Mouse (Mus musculus) heart, embryonic 13.5 days (tissue): ENCODE measurements around the gene Rbbp5. TPM values are rescaled to one million over a fixed set of nuclear protein-coding genes. Genes with fewer than 3 reads are reported as not detected.
A peak's percentile ranks its signal among the peaks of the same experiment; 100 is the strongest.

Experiments used
- ATAC-seq: fragments of 200-750 bp; cut with Nextera tagmentation; 2 replicates; pipeline ENCODE4 v1.8.0; 2017; ENCODE audit warnings: moderate TSS enrichment; ENCODE audit not compliant: insufficient number of reproducible peaks, low FRiP score, low TSS enrichment; ENCODE audit errors: extremely low read depth
- H3K27ac ChIP-seq: fragments of 300-500 bp; sonication (generic); replicated peaks from 2 replicates; pipeline ENCODE4 v1.5.1; 2015; ENCODE audit warnings: moderate library complexity, mild to moderate bottlenecking, inconsistent platforms
- H3K27me3 ChIP-seq: fragments of 300-500 bp; sonication (generic); replicated peaks from 2 replicates; pipeline ENCODE4 v1.6.1; 2015; ENCODE audit warnings: mild to moderate bottlenecking, inconsistent platforms
- H3K36me3 ChIP-seq: fragments of 300-500 bp; sonication (generic); 2 replicates; pipeline ENCODE4 v1.6.1; 2015; ENCODE audit warnings: mild to moderate bottlenecking, inconsistent platforms
- H3K4me1 ChIP-seq: fragments of 300-500 bp; sonication (generic); 2 replicates; pipeline ENCODE4 v1.6.1; 2015; ENCODE audit warnings: inconsistent platforms
- H3K4me2 ChIP-seq: fragments of 300-500 bp; sonication (generic); 2 replicates; pipeline ENCODE4 v1.6.1; 2015; ENCODE audit warnings: inconsistent platforms, mild to moderate bottlenecking, moderate library complexity
- H3K4me3 ChIP-seq: fragments of 300-500 bp; sonication (generic); 2 replicates; pipeline ENCODE4 v1.5.1; 2015; ENCODE audit warnings: moderate library complexity, mild to moderate bottlenecking, inconsistent platforms
- H3K9ac ChIP-seq: fragments of 300-500 bp; sonication (generic); 2 replicates; pipeline ENCODE4 v1.6.1; 2015; ENCODE audit warnings: inconsistent platforms, mild to moderate bottlenecking, moderate library complexity
- H3K9me3 ChIP-seq: fragments of 300-500 bp; sonication (generic); 2 replicates; pipeline ENCODE4 v1.6.1; 2016; ENCODE audit warnings: inconsistent platforms
- WGBS: fragments of 180-500 bp; shearing (Covaris S2); methylation state at CpG from one replicate; pipeline ENCODE4 v1.1.7; 2015; ENCODE audit warnings: mixed read lengths; 5-methylcytosine and 5-hydroxymethylcytosine counted together
- polyA plus RNA-seq: library from polyadenylated mRNA; unstranded; fragments of >200 nt; fragmentation: Nextera tagmentation; extraction: Ambion mirVana; gene quantifications from 2 replicates; pipeline ENCODE4 v1.2.1, GENCODE M21; 2015

The Rbbp5 gene
- polyA plus RNA-seq, 1 experiment from 2014 or later, result 24.5 TPM

- no peaks in the 10 kb centered on the region for H3K36me3 ChIP-seq
- H3K4me1 ChIP-seq, result no peaks in the 10 kb centered on the region
- 74% methylated on average over 8 of the region's 8 CpGs for WGBS
- H3K27ac ChIP-seq, result no peak overlapping the region
- no peak overlapping the region for H3K9ac ChIP-seq
- no peak overlapping the region for H3K4me2 ChIP-seq
- peaks cover 59% of the 10 kb centered on the region for H3K27me3 ChIP-seq
- H3K9me3 ChIP-seq, result no peaks in the 10 kb centered on the region
- no peak overlapping the region for H3K4me3 ChIP-seq
- ATAC-seq, result no peak
These were observed 45.9 kb downstream of the Rbbp5 start for GRCm38 (mm10) chr1:132523048-132523447.

DNA sequence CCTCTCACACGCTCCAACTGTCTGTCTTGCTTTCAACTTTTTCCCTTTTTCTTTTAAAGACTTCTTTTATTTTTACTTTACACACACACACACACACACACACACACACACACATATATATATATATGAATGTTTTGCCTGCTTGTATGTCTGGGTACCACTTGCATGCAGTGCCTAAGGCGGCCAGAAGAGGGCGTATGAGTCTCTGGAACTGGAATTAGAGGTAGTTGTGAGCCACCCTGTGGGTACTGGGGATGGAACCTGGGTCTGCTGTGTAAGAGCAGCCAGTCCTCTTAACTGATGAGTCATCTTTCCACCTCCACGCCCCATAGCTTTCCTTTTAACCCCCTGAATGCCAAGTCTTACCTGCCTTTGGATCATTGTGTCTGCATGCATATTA is 46.8 kb downstream of the Rbbp5 start:
- ATAC-seq, result no peak

DNA sequence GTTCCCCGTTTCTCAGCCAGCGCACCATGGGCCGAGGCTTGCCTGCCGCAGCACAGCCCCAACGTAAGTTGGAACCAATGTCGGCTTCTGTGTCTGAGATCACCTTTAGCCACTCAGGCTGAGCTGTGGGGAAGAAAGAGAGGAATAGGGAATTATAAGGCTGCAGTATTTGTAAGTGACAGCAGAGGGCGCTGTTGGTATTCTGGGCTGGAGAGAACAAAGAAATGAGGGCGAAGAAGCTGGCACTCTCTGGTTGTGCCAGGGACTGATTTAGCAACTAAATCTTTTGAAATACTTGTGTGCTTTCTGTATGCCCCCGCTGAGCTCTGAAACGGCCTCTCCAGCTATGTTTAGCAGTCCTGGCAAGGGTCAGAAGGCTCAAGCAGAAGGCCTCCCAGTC is 48.7 kb downstream of the Rbbp5 start:
- no peak for ATAC-seq
- no peak overlapping the region for H3K4me3 ChIP-seq
- no peak overlapping the region for H3K27ac ChIP-seq
- H3K4me2 ChIP-seq, result no peak overlapping the region
- no peak overlapping the region for H3K9ac ChIP-seq
- peaks cover 4% of the 10 kb centered on the region; the same call in 1 of the 2 replicates for H3K4me1 ChIP-seq
- peaks cover 67% of the 10 kb centered on the region for H3K27me3 ChIP-seq
- no peaks in the 10 kb centered on the region for H3K9me3 ChIP-seq
- WGBS, result 7% methylated on average over 10 of the region's 10 CpGs
- H3K36me3 ChIP-seq, result no peaks in the 10 kb centered on the region

More for the DNA sequence above, 46.8 kb downstream of the Rbbp5 start:
- no peak overlapping the region for H3K9ac ChIP-seq
- H3K4me2 ChIP-seq, result no peak overlapping the region
- no peak overlapping the region for H3K4me3 ChIP-seq
- no peaks in the 10 kb centered on the region for H3K9me3 ChIP-seq
- peaks cover 63% of the 10 kb centered on the region for H3K27me3 ChIP-seq
- H3K36me3 ChIP-seq, result no peaks in the 10 kb centered on the region
- H3K27ac ChIP-seq, result no peak overlapping the region
- H3K4me1 ChIP-seq, result no peaks in the 10 kb centered on the region
- 23% methylated on average over 4 of the region's 4 CpGs for WGBS

DNA sequence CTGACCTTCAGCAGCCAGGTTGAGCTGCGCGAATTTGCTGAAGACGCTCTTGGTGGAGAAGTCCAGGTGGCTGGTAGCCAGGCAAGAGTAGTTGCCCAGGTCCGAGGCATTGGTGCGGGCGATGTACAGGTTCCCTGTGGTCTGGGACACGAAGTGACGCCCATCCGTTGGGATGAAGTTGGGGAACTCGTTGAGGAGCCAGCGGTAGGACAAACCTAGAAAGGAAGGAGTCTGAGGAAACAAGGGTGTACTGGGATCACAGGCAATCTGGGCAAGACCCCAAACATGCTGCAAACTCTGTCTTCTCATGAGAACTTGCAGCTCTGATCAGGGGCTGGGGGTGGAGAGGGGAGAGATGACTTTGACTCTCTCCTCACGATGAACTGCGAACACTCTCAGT is 50.9 kb downstream of the Rbbp5 start:
- Histone ChIP-seq H3K36me3 (no peaks in the 10 kb centered on the region), H3K4me2 (no peak overlapping the region), H3K27ac (no peak overlapping the region), H3K9me3 (no peaks in the 10 kb centered on the region), H3K4me3 (no peak overlapping the region), H3K9ac (no peak overlapping the region), H3K27me3 (peaks cover 68% of the 10 kb centered on the region), H3K4me1 (peaks cover 6% of the 10 kb centered on the region; the same call in 1 of the 2 replicates)
- WGBS, result 87% methylated on average over 13 of the region's 13 CpGs
- no peak for ATAC-seq

- Histone ChIP-seq H3K4me2 (no peak overlapping the region), H3K27me3 (peaks cover 75% of the 10 kb centered on the region), H3K9me3 (no peaks in the 10 kb centered on the region), H3K27ac (no peak overlapping the region), H3K9ac (no peak overlapping the region), H3K4me3 (no peak overlapping the region), H3K4me1 (peaks cover 6% of the 10 kb centered on the region; the same call in 1 of the 2 replicates), H3K36me3 (no peaks in the 10 kb centered on the region)
- 70% methylated on average over 19 of the region's 19 CpGs for WGBS
- ATAC-seq, result no peak
These were observed 51.6 kb downstream of the Rbbp5 start for GRCm38 (mm10) chr1:132528647-132529334.

GRCm38 (mm10) chr1:132530631-132531191 is 53.5 kb downstream of the Rbbp5 start:
- no peak overlapping the region for H3K4me2 ChIP-seq
- peaks cover 82% of the 10 kb centered on the region for H3K27me3 ChIP-seq
- no peaks in the 10 kb centered on the region for H3K9me3 ChIP-seq
- H3K27ac ChIP-seq, result no peak overlapping the region
- no peak overlapping the region for H3K9ac ChIP-seq
- H3K4me1 ChIP-seq, result peaks cover 6% of the 10 kb centered on the region; the same call in 1 of the 2 replicates
- 8% methylated on average over 5 of the region's 5 CpGs for WGBS
- no peaks in the 10 kb centered on the region for H3K36me3 ChIP-seq
- no peak for ATAC-seq
- H3K4me3 ChIP-seq, result no peak overlapping the region

DNA sequence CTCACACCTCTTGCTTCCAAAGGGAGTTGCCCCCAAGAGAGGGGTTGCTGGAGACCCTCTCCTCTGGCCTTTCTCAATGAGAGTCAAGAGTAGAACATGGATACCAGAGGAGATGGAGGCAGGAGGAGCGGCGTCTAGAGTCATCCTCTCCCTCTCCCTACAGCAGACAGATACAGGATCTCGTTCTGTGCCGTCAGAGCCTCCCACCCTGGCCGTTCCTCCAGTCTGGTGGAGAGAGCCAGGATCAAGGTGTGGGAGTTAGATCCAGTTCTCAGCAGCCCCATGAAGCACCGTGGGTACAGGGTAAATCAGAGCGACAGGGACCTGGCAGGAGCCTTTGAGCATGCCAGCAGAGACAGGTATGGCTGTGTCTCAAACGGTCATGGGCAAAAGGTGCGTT is 55.4 kb downstream of the Rbbp5 start:
- Histone ChIP-seq H3K9ac (no peak overlapping the region), H3K4me3 (no peak overlapping the region), H3K27ac (no peak overlapping the region), H3K27me3 (peaks cover 85% of the 10 kb centered on the region), H3K4me2 (no peak overlapping the region), H3K9me3 (no peaks in the 10 kb centered on the region), H3K4me1 (peaks cover 6% of the 10 kb centered on the region; the same call in 1 of the 2 replicates), H3K36me3 (no peaks in the 10 kb centered on the region)
- ATAC-seq, result no peak
- 48% methylated on average over 9 of the region's 9 CpGs for WGBS

DNA sequence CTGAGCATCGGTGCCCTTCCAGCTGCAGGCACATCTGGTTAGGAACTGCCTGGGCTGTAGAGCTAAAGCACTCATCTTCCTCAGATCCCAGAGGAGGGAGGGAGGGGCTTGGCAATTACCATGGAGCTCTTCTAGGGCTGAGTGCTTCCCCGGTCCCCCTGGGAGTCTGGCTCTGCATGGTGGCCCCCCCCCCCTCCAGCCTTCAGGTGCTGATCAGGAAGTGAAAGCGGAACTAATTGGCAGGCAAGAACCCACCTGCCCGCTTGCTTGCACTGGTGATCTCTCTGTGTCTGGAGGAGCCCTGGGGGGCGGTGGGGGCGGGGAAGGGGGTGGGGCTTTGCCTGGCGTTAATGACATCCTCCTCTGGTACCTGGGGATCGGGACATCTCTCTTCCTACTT is 56.7 kb downstream of the Rbbp5 start:
- no peaks in the 10 kb centered on the region for H3K36me3 ChIP-seq
- H3K4me3 ChIP-seq, result no peak overlapping the region
- no peak overlapping the region for H3K4me2 ChIP-seq
- 5% methylated on average over 8 of the region's 8 CpGs for WGBS
- H3K9ac ChIP-seq, result no peak overlapping the region
- H3K27ac ChIP-seq, result no peak overlapping the region
- no peaks in the 10 kb centered on the region for H3K9me3 ChIP-seq
- no peak for ATAC-seq
- peaks cover 85% of the 10 kb centered on the region for H3K27me3 ChIP-seq
- peaks cover 6% of the 10 kb centered on the region; the same call in 1 of the 2 replicates for H3K4me1 ChIP-seq

- Histone ChIP-seq H3K9me3 (no peaks in the 10 kb centered on the region), H3K36me3 (no peaks in the 10 kb centered on the region), H3K4me3 (no peak overlapping the region), H3K9ac (no peak overlapping the region), H3K4me2 (no peak overlapping the region), H3K27me3 (peaks cover 91% of the 10 kb centered on the region), H3K4me1 (peaks cover 6% of the 10 kb centered on the region), H3K27ac (no peak overlapping the region)
- no peak for ATAC-seq
- 84% methylated on average over 4 of the region's 4 CpGs for WGBS
These were observed 58.4 kb downstream of the Rbbp5 start for GRCm38 (mm10) chr1:132535541-132535940.

GRCm38 (mm10) chr1:132536416-132536815 is 59.3 kb downstream of the Rbbp5 start:
- H3K4me1 ChIP-seq, result peaks cover 10% of the 10 kb centered on the region
- no peaks in the 10 kb centered on the region for H3K9me3 ChIP-seq
- ATAC-seq, result no peak
- H3K27me3 ChIP-seq, result peaks cover 95% of the 10 kb centered on the region
- no peak overlapping the region for H3K9ac ChIP-seq
- 58% methylated on average over 3 of the region's 3 CpGs for WGBS
- H3K36me3 ChIP-seq, result no peaks in the 10 kb centered on the region
- no peak overlapping the region for H3K4me3 ChIP-seq
- no peak overlapping the region for H3K27ac ChIP-seq
- H3K4me2 ChIP-seq, result no peak overlapping the region

DNA sequence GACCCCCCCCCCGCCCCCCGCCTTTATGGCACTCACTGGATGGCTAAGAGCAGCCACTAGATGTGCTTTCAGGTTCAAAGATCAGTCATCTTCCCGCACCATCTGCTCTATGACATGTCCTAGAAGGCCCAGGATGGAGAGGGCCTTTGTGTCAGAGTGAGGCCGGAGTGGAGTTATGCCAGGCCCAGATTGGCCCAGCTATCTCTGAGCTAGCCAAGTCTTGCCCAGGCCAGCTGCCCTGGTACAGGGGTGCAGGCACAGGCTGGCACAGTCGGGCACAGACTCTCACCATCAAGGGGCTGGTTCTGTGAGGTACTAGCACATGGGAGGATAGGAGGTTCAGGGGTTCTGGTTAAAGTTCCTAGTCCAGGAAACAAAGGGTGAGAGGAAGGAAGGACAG is 60.6 kb downstream of the Rbbp5 start:
- H3K4me2 ChIP-seq, result no peak overlapping the region
- H3K4me3 ChIP-seq, result no peak overlapping the region
- ATAC-seq, result no peak
- no peaks in the 10 kb centered on the region for H3K9me3 ChIP-seq
- no peak overlapping the region for H3K9ac ChIP-seq
- WGBS, result 70% methylated on average over 5 of the region's 5 CpGs
- H3K36me3 ChIP-seq, result no peaks in the 10 kb centered on the region
- no peak overlapping the region for H3K27ac ChIP-seq
- peaks cover 96% of the 10 kb centered on the region for H3K27me3 ChIP-seq
- H3K4me1 ChIP-seq, result peaks cover 17% of the 10 kb centered on the region

DNA sequence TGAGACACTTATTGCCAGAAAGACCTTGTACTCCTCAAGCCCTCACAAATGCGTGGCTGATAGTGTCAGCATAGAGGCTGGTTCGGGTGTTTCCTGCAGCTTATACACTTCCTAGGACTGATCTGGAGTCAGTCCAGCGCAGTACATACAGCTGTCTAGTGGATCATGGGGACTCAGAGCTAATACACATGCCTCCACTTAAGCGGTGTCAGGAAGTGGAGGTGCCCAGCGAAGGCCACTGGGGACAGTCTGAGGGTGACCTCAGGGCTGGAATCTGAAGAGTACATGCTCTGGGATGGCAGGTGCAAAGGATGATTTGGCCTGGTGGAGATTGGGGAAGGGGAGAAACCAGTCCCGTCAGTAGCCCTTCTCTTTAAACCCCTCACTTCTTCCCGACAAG is 63.5 kb downstream of the Rbbp5 start:
- Histone ChIP-seq H3K9me3 (no peaks in the 10 kb centered on the region), H3K27me3 (peaks cover 96% of the 10 kb centered on the region), H3K9ac (no peak overlapping the region), H3K4me2 (peak overlapping the region; percentile 20; the same call in 1 of the 2 replicates), H3K27ac (no peak overlapping the region), H3K4me3 (no peak overlapping the region), H3K36me3 (no peaks in the 10 kb centered on the region), H3K4me1 (peaks cover 21% of the 10 kb centered on the region)
- no peak for ATAC-seq
- 36% methylated on average over 7 of the region's 7 CpGs for WGBS
